Mouse (Mus musculus) frontal cortex, postnatal 14 days (tissue): ENCODE data around the gene Smad9.

ENCODE experiments used
- DNase-seq, 2 experiments: peaks; one replicate each; pipeline ENCODE4 v3.0.0; 2022; ENCODE audit warnings: low spot score in 2 of 2

The Smad9 gene

GRCm38 (mm10) chr3:54809111-54809510 is 53.7 kb downstream of the Smad9 start:
- no peak for DNase-seq

GRCm38 (mm10) chr3:54811616-54812015 is 56.2 kb downstream of the Smad9 start:
- DNase-seq, result no peak

- no peak for DNase-seq
Measured at GRCm38 (mm10) chr3:54813418-54813988, 58.1 kb downstream of the Smad9 start.

- DNase-seq, result no peak
Measured at GRCm38 (mm10) chr3:54814622-54815021, 59.2 kb downstream of the Smad9 start.

GRCm38 (mm10) chr3:54815292-54815691 is 59.9 kb downstream of the Smad9 start:
- DNase-seq, result peak in 1 of 2 experiments; percentile 40

- DNase-seq, result no peak
Measured at GRCm38 (mm10) chr3:54822526-54822925, 67.1 kb downstream of the Smad9 start.

GRCm38 (mm10) chr3:54832491-54832890 is 77.1 kb downstream of the Smad9 start:
- DNase-seq, result no peak

GRCm38 (mm10) chr3:54835421-54835820 is 80.0 kb downstream of the Smad9 start:
- DNase-seq, result peak in 1 of 2 experiments; percentile 8
